10 mouse cellular contexts compared by ENCODE assay signal in genomic region chr4:43759571-43760418, GRCm38 (mm10). TPM values are rescaled to one million over a fixed set of nuclear protein-coding genes. Genes with fewer than 3 reads are reported as not detected.
DNase-seq lines count a peak whose midpoint lies in the region; ATAC-seq and TF ChIP-seq lines count a peak whose summit lies in the region.
"Had no signal": no experiment of that assay in that cellular context is flagged by ENCODE, and none has a peak within 500 bp of the region (broad histone marks: within the 10 kb centered on the region; RNA-seq: fewer than 3 reads in every experiment).

No protein-coding gene starts in this region.

- no peaks in the 10 kb centered on the region for H3K4me1 ChIP-seq in forebrain, embryonic 14.5 days (ENCODE audit: control insufficient read depth, insufficient read depth, low read length)
- H3K4me1 ChIP-seq in forebrain, embryonic 15.5 days = no peaks in the 10 kb centered on the region
- H3K4me1 ChIP-seq in CH12.LX (ENCODE audit: control insufficient read depth in 1 of 2, insufficient read depth in 2 of 2) = peaks cover 6 to 13% of the 10 kb centered on the region in 2 experiments
- H3K4me1 ChIP-seq in limb, embryonic 14.5 days (ENCODE audit: control insufficient read depth, insufficient read depth, low read length) = peaks cover 10% of the 10 kb centered on the region; the same call in 1 of the 2 replicates

- 82% methylated on average over 21 of the region's 21 CpGs for WGBS in forebrain, embryonic 14.5 days
- WGBS in forebrain, embryonic 15.5 days = 83% methylated on average over 21 of the region's 21 CpGs
- 56% methylated on average over 21 of the region's 21 CpGs for WGBS in limb, embryonic 14.5 days

- DNase-seq in forebrain, embryonic 14.5 days (ENCODE audit: low spot score) = peak; percentile 11
- peak; percentile 52 for DNase-seq in CH12.LX (ENCODE audit: extremely low read depth)
- peak; percentile 43 for DNase-seq in forelimb bud, embryonic 11.5 days (ENCODE audit: low read depth, low spot score)
- DNase-seq in limb, embryonic 14.5 days (ENCODE audit: low spot score) = peak; percentile 36
- no peak for DNase-seq in urinary bladder, adult 2 months (ENCODE audit: low spot score)
- no peak for DNase-seq in spleen, postnatal 14 days (ENCODE audit: low spot score in 2 of 2)
- DNase-seq in cerebellum, adult 8-10 months = no peak

- no peak; the same call in 1 of the 2 replicates for TF ChIP-seq EP300 in CH12.LX (IDR thresholded peaks at IDR 0.05; ENCODE audit: low read length)

- no peaks in the 10 kb centered on the region for H3K27me3 ChIP-seq in forebrain, embryonic 14.5 days (replicated peaks; ENCODE audit: control insufficient read depth, insufficient read depth, low read length)
- H3K27me3 ChIP-seq in forebrain, embryonic 15.5 days = no peaks in the 10 kb centered on the region
- peaks cover 51% of the 10 kb centered on the region for H3K27me3 ChIP-seq in CH12.LX (replicated peaks)
- no peaks in the 10 kb centered on the region for H3K27me3 ChIP-seq in limb, embryonic 14.5 days (ENCODE audit: control insufficient read depth, insufficient read depth, low read length)

- ATAC-seq in forebrain, embryonic 14.5 days = no peak
- no peak for ATAC-seq in forebrain, embryonic 15.5 days (replicated peaks)
- ATAC-seq in limb, embryonic 14.5 days (ENCODE audit: low FRiP score, low read depth) = 0 out of 2 replicates have a peak, but pooled peaks have one; percentile 41

- H3K9ac ChIP-seq in forebrain, embryonic 14.5 days (ENCODE audit: low read length) = no peak overlapping the region
- H3K9ac ChIP-seq in forebrain, embryonic 15.5 days (replicated peaks) = no peak overlapping the region
- H3K9ac ChIP-seq in CH12.LX (ENCODE audit: insufficient read depth, low read depth) = no peak overlapping the region
- no peak overlapping the region for H3K9ac ChIP-seq in limb, embryonic 14.5 days (ENCODE audit: low read depth, low read length, severe bottlenecking)

- TF ChIP-seq CTCF in CH12.LX (conservative IDR thresholded peaks at IDR 0.05 in 1 of 2, IDR thresholded peaks at IDR 0.05 in 1 of 2; ENCODE audit: low read depth in 2 of 2, low read length in 2 of 2) = no peak

- no peak overlapping the region for H3K27ac ChIP-seq in forebrain, embryonic 14.5 days (ENCODE audit: low read depth, low read length)
- H3K27ac ChIP-seq in forebrain, embryonic 15.5 days (replicated peaks) = no peak overlapping the region
- H3K27ac ChIP-seq in CH12.LX (ENCODE audit: insufficient read depth, low read depth) = no peak overlapping the region
- H3K27ac ChIP-seq in limb, embryonic 14.5 days (replicated peaks; ENCODE audit: low read depth, low read length) = peak overlapping the region; percentile 45

- TF ChIP-seq POLR2A in CH12.LX (IDR thresholded peaks at IDR 0.05; ENCODE audit: low read depth, low read length) = no peak
- no peak for TF ChIP-seq POLR2A in limb, embryonic 14.5 days (IDR thresholded peaks at IDR 0.05; ENCODE audit: borderline replicate concordance, extremely low read depth, insufficient read depth, insufficient read length)

- H3K4me3 ChIP-seq in forebrain, embryonic 14.5 days (ENCODE audit: low read depth, low read length) = no peak overlapping the region
- H3K4me3 ChIP-seq in forebrain, embryonic 15.5 days = no peak overlapping the region
- no peak overlapping the region for H3K4me3 ChIP-seq in CH12.LX (replicated peaks in 1 of 3; ENCODE audit: low read depth in 2 of 3, low read length in 2 of 3, poor library complexity in 1 of 3)
- no peak overlapping the region for H3K4me3 ChIP-seq in limb, embryonic 14.5 days (replicated peaks; ENCODE audit: low read length)

- in situ Hi-C loops in CH12.LX (cut with MboI; ENCODE audit: low pct_ligation_motif_present, low pct_unique_long_range_greater_than_20kb, low sequenced_read_pairs) = no loop called here

- no peak for TF ChIP-seq RAD21 in CH12.LX (IDR thresholded peaks at IDR 0.05; ENCODE audit: low read depth, low read length)

- no peaks in the 10 kb centered on the region for H3K79me2 ChIP-seq in CH12.LX (replicated peaks; ENCODE audit: control insufficient read depth, extremely low read depth, insufficient read depth, poor library complexity, severe bottlenecking)

- H3K4me2 ChIP-seq in forebrain, embryonic 14.5 days (ENCODE audit: low read length) = no peak overlapping the region
- no peak overlapping the region for H3K4me2 ChIP-seq in forebrain, embryonic 15.5 days (replicated peaks)
- H3K4me2 ChIP-seq in CH12.LX (ENCODE audit: insufficient read depth, low read depth, poor library complexity, severe bottlenecking) = 0 out of 2 replicates have a peak overlapping the region, but pooled peaks have one; percentile 18
- H3K4me2 ChIP-seq in limb, embryonic 14.5 days (replicated peaks; ENCODE audit: low read depth, low read length, severe bottlenecking) = no peak overlapping the region

- no peaks in the 10 kb centered on the region for H3K36me3 ChIP-seq in forebrain, embryonic 14.5 days (ENCODE audit: control insufficient read depth, insufficient read depth, low read length)
- no peaks in the 10 kb centered on the region for H3K36me3 ChIP-seq in forebrain, embryonic 15.5 days
- H3K36me3 ChIP-seq in CH12.LX (replicated peaks in 1 of 2; ENCODE audit: control insufficient read depth in 1 of 2, insufficient read depth in 1 of 2, low read length in 1 of 2) = no peaks in the 10 kb centered on the region
- no peaks in the 10 kb centered on the region for H3K36me3 ChIP-seq in limb, embryonic 14.5 days (ENCODE audit: control insufficient read depth, insufficient read depth, low read length)

- H3K9me3 ChIP-seq in forebrain, embryonic 14.5 days (replicated peaks; ENCODE audit: control insufficient read depth, low read length) = no peaks in the 10 kb centered on the region
- H3K9me3 ChIP-seq in forebrain, embryonic 15.5 days = no peaks in the 10 kb centered on the region
- peaks cover 6% of the 10 kb centered on the region for H3K9me3 ChIP-seq in CH12.LX (replicated peaks; ENCODE audit: low read length)
- no peaks in the 10 kb centered on the region for H3K9me3 ChIP-seq in limb, embryonic 14.5 days (ENCODE audit: control insufficient read depth, low read length)

- dilution Hi-C loops in CH12.LX (cut with MboI; ENCODE audit: extremely low pct_ligation_motif_present, extremely low pct_unique_long_range_greater_than_20kb, low sequenced_read_pairs) = no loop called here

TF ChIP-seq in CH12.LX, 34 proteins besides CTCF, POLR2A, EP300 and RAD21 (continues in another document):
- peak; percentile 56; the same call in 1 of the 2 replicates for TF ChIP-seq JUND (conservative IDR thresholded peaks at IDR 0.05; ENCODE audit: low read depth, low read length)
- no peak for TF ChIP-seq ZC3H11A (IDR thresholded peaks at IDR 0.05; ENCODE audit: low read depth, low read length)
- peak; percentile 78 for TF ChIP-seq TBP (conservative IDR thresholded peaks at IDR 0.05; ENCODE audit: low read depth, low read length)
- TF ChIP-seq IRF4 (IDR thresholded peaks at IDR 0.05; ENCODE audit: low read depth, low read length) = peak; percentile 88
- no peak for TF ChIP-seq CHD2 (IDR thresholded peaks at IDR 0.05; ENCODE audit: low read length)

RNA-seq across cellular contexts. Expression of gene Olfr159, which starts 11.0 kb away (rescaled TPM):
- not detected in 2 replicates for polyA plus RNA-seq in forebrain, embryonic 14.5 days (2014; fragmentation: Nextera tagmentation; extraction: Ambion mirVana)
- not detected in 2 replicates for polyA plus RNA-seq in forebrain, embryonic 15.5 days (2015; fragmentation: Nextera tagmentation; extraction: Ambion mirVana)
- total RNA-seq in CH12.LX (2012; rRNA removed) (not detected in 2 replicates), CH12.LX (2014; rRNA removed) (not detected in 2 replicates)
- not detected in 2 replicates for polyA plus RNA-seq in CH12.LX (2012; ENCODE audit: insufficient read length, low read depth)
- not detected in 2 replicates for polyA plus RNA-seq in limb, embryonic 14.5 days (2012; rRNA removed)
- not detected in 2 replicates for polyA plus RNA-seq in limb, embryonic 14.5 days (2014; fragmentation: Nextera tagmentation; extraction: Ambion mirVana)
- polyA plus RNA-seq in urinary bladder, adult 2 months (2012; rRNA removed) = not detected in 2 replicates
- total RNA-seq: heart, postnatal 10 days had no signal
- polyA plus RNA-seq: liver, embryonic 16.5 days had no signal

RNA-seq across cellular contexts. Expression of gene Spaar, which starts 30.0 kb away (rescaled TPM):
- 0.06 TPM in 1 of 2 replicates, not detected in the other for polyA plus RNA-seq in forebrain, embryonic 14.5 days (2014; fragmentation: Nextera tagmentation; extraction: Ambion mirVana)
- 0.08 TPM in 1 of 2 replicates, not detected in the other for polyA plus RNA-seq in forebrain, embryonic 15.5 days (2015; fragmentation: Nextera tagmentation; extraction: Ambion mirVana)
- not detected in 2 replicates for total RNA-seq in CH12.LX (2012; rRNA removed)
- not detected in 2 replicates for total RNA-seq in CH12.LX (2014; rRNA removed)
- not detected in 2 replicates for polyA plus RNA-seq in CH12.LX (2012; ENCODE audit: insufficient read length, low read depth)
- polyA plus RNA-seq in limb, embryonic 14.5 days (2012; rRNA removed) = 1.0 and 1.3 TPM in 2 replicates
- polyA plus RNA-seq in limb, embryonic 14.5 days (2014; fragmentation: Nextera tagmentation; extraction: Ambion mirVana) = 0.08 and 0.10 TPM in 2 replicates
- polyA plus RNA-seq in urinary bladder, adult 2 months (2012; rRNA removed) = 1.2 and 1.6 TPM in 2 replicates

RNA-seq across cellular contexts. Expression of gene Hrct1, which starts 32.8 kb away (rescaled TPM):
- polyA plus RNA-seq in forebrain, embryonic 14.5 days (2014; fragmentation: Nextera tagmentation; extraction: Ambion mirVana) = 0.36 and 0.45 TPM in 2 replicates
- polyA plus RNA-seq in forebrain, embryonic 15.5 days (2015; fragmentation: Nextera tagmentation; extraction: Ambion mirVana) = 0.19 and 0.42 TPM in 2 replicates
- total RNA-seq in CH12.LX (2012; rRNA removed) (not detected in 2 replicates), CH12.LX (2014; rRNA removed) (not detected in 2 replicates)
- polyA plus RNA-seq in CH12.LX (2012; ENCODE audit: insufficient read length, low read depth) = not detected in 2 replicates
- polyA plus RNA-seq in limb, embryonic 14.5 days (2012; rRNA removed) = 3.2 and 3.9 TPM in 2 replicates
- polyA plus RNA-seq in limb, embryonic 14.5 days (2014; fragmentation: Nextera tagmentation; extraction: Ambion mirVana) = 2.1 and 2.2 TPM in 2 replicates
- 5.2 and 7.8 TPM in 2 replicates for polyA plus RNA-seq in urinary bladder, adult 2 months (2012; rRNA removed)

RNA-seq across cellular contexts. Expression of gene Olfr71, which starts 49.7 kb away (rescaled TPM):
- polyA plus RNA-seq in forebrain, embryonic 14.5 days (2014; fragmentation: Nextera tagmentation; extraction: Ambion mirVana) = not detected in 2 replicates
- polyA plus RNA-seq in forebrain, embryonic 15.5 days (2015; fragmentation: Nextera tagmentation; extraction: Ambion mirVana) = not detected in 2 replicates
- total RNA-seq in CH12.LX (2012; rRNA removed) (not detected in 2 replicates), CH12.LX (2014; rRNA removed) (not detected in 2 replicates)
- not detected in 2 replicates for polyA plus RNA-seq in CH12.LX (2012; ENCODE audit: insufficient read length, low read depth)
- polyA plus RNA-seq in limb, embryonic 14.5 days (2012; rRNA removed) = not detected in 2 replicates
- not detected in 2 replicates for polyA plus RNA-seq in limb, embryonic 14.5 days (2014; fragmentation: Nextera tagmentation; extraction: Ambion mirVana)
- polyA plus RNA-seq in urinary bladder, adult 2 months (2012; rRNA removed) = not detected in 2 replicates
- total RNA-seq: heart, postnatal 10 days had no signal
- polyA plus RNA-seq: liver, embryonic 16.5 days had no signal

RNA-seq across cellular contexts. Expression of gene Olfr70, which starts 59.2 kb away (rescaled TPM):
- not detected in 2 replicates for polyA plus RNA-seq in forebrain, embryonic 14.5 days (2014; fragmentation: Nextera tagmentation; extraction: Ambion mirVana)
- not detected in 2 replicates for polyA plus RNA-seq in forebrain, embryonic 15.5 days (2015; fragmentation: Nextera tagmentation; extraction: Ambion mirVana)
- total RNA-seq in CH12.LX (2012; rRNA removed) (not detected in 2 replicates), CH12.LX (2014; rRNA removed) (not detected in 2 replicates)
- not detected in 2 replicates for polyA plus RNA-seq in CH12.LX (2012; ENCODE audit: insufficient read length, low read depth)
- not detected in 2 replicates for polyA plus RNA-seq in limb, embryonic 14.5 days (2012; rRNA removed)
- not detected in 2 replicates for polyA plus RNA-seq in limb, embryonic 14.5 days (2014; fragmentation: Nextera tagmentation; extraction: Ambion mirVana)
- polyA plus RNA-seq in urinary bladder, adult 2 months (2012; rRNA removed) = not detected in 2 replicates
- total RNA-seq: heart, postnatal 10 days had no signal
- polyA plus RNA-seq: liver, embryonic 16.5 days had no signal

Comparison
In these comparisons a context has a peak if more than half of its experiments do, and no peak if none do; other contexts are left out.
1. DNase-seq: peak in forebrain, embryonic 14.5 days (single experiment), CH12.LX (single experiment), forelimb bud, embryonic 11.5 days (single experiment) and limb, embryonic 14.5 days (single experiment); none in urinary bladder, adult 2 months (single experiment), spleen, postnatal 14 days (0 of 2) and cerebellum, adult 8-10 months (single experiment).